Mouse (Mus musculus): ENCODE results near the gene Smurf1.

Gene Smurf1

DNA sequence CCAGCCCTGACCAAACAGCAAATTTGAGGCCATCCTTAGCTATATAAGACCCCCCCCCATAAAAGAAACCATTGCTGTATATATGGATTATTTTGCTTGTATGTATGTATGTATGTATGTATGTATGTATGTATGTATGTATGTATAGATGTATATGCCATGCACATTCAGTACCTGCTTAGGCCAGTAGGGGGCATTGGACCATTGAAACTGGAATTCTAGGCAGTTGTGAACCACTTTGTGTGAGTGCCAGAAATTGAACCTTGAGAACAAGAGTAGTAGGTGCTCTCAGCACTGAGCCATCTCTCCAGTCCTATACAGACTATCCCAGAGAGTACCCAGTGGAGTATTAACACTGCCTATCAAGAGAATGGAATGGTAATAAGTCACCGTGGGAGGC is 93.9 kb downstream of the Smurf1 start:
- no peak for DNase-seq (ENCODE audit: low read depth, low spot score)

DNA sequence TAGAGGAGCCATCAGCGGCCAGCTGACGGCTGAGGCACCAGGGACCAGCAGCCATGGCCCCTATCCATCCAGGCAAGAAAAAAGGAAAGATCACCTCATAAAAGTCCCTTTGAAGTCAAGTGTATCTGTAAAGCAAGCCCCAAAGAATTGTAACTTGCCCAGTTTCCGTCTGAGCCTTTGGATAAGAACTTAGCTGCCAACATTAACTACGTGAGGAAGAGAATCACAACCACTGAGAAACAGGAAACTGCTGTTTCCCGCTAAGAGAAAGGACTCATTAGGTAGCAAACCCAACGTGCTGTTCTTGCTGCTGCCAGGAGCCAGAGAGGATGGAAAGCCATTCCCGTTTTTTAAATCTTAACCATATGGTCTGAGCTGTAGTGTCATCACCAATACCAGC is 94.9 kb downstream of the Smurf1 start:
- DNase-seq (ENCODE audit: low read depth, low spot score), result no peak

GRCm38 (mm10) chr5:144869466-144869865 is 96.2 kb downstream of the Smurf1 start:
- no peak for DNase-seq (ENCODE audit: low read depth, low spot score)

GRCm38 (mm10) chr5:144866923-144867322 is 98.7 kb downstream of the Smurf1 start:
- no peak for DNase-seq (ENCODE audit: low read depth, low spot score)

- no peak for DNase-seq (ENCODE audit: low read depth, low spot score)
Measured at GRCm38 (mm10) chr5:144860913-144861312, 104.7 kb downstream of the Smurf1 start.

DNA sequence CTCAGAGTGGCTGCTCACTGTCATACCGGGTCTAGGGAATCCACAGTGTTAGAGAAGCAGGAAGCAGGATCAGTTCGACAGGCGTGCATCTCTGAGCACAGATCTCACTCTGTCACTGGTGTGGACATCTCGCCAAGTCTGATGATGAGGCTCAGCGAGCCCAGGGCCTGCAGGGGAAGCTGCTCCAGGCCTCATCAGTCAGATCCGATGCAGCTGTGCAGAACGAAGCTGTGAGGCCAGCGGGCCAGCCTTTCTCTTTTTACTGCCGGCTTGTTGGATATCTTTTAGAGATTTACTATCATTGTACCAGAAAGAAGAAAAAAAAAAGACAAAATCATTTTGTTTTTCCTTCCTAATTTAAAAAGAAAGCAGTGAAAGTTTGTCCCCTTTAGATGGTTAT is 106.4 kb downstream of the Smurf1 start:
- no peak for DNase-seq (ENCODE audit: low read depth, low spot score)

DNA sequence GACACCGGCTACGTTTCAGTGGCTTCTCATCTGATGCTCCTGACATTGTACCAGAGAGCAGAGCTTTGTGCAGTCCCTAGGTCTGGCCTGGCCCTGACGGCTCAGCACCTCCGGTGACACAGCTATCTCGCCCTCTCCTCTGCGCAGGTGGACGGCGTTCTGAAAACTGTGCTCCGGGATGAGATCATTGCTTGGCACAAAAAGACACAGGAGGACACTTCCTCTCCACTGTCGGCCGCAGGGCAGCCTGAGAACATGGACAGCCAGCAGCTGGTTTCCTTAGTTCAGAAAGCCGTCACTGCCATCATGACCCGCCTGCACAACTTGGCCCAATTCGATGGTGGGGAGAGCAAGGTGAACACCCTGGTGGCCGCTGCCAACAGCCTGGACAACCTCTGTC is 107.1 kb downstream of the Smurf1 start:
- DNase-seq (ENCODE audit: low read depth, low spot score), result no peak

DNA sequence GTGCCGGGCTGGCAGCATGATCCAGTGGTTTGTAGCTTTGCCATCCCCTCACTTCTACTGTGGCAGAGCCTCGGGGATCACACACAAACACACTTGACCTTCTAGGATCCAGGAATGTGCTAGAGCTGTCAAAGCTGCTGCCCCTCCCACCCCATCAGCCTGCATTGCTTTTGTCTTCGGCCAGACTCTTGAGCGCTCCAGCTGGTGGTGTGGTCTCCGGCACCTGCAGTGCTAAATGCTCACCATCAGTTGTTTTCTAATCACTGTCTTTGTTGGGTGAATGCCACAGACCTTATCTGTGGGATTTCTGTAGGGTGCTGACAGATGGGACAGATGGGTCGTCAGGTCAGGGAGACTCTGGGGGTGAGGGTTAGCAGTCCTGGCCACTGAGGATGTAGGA is 109.7 kb downstream of the Smurf1 start:
- DNase-seq (ENCODE audit: low read depth, low spot score), result no peak

GRCm38 (mm10) chr5:144853931-144854330 is 111.7 kb downstream of the Smurf1 start:
- no peak for DNase-seq (ENCODE audit: low read depth, low spot score)

DNA sequence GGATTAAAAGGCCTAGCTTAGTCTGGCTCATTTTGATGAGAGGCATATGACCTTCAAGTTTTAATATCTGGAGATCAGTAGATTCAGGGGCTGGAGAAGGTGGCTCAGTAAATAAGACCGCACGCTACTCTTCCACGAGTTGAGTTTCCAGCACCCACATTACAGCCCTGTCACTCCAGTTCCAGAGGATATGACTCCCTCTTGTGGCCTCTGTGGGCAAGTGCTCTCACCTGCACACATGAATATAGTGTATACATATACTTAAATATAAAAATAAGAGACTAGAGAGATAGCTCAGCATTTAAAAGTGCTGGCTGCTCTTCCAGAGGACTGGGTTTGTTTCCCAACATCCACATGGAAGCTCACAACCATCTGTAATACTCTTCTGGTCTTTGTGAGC is 113.8 kb downstream of the Smurf1 start:
- no peak for DNase-seq (ENCODE audit: low read depth, low spot score)

- no peak for DNase-seq (ENCODE audit: low read depth, low spot score)
Measured at GRCm38 (mm10) chr5:144849932-144850331, 115.7 kb downstream of the Smurf1 start.

GRCm38 (mm10) chr5:144848735-144849134 is 116.9 kb downstream of the Smurf1 start:
- DNase-seq (ENCODE audit: low read depth, low spot score), result no peak

DNA sequence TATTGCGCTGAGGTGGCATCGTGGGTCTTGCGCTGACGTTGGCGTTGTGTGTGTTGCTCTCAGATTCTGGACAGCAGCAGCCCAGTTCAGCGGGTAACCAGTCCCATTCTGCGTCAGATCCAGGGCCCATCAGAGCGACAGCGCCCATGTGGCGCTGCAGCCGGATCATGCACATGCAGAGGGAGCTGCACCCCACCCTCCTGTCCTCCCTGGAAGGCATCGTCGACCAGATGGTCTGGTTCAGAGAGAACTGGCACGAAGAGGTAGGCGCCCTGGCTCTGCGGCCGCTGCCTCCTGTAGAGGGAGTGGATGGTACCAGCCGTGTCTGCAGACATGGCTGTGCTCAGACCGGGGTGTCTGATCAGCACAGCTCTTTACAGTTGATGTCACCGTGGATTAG is 120.3 kb downstream of the Smurf1 start:
- no peak for DNase-seq (ENCODE audit: low read depth, low spot score)

- no peak for DNase-seq (ENCODE audit: low read depth, low spot score)
Measured at GRCm38 (mm10) chr5:144836100-144836499, 129.5 kb downstream of the Smurf1 start.

- DNase-seq (ENCODE audit: low read depth, low spot score), result no peak
Measured at GRCm38 (mm10) chr5:144831840-144832469, 133.7 kb downstream of the Smurf1 start.

DNA sequence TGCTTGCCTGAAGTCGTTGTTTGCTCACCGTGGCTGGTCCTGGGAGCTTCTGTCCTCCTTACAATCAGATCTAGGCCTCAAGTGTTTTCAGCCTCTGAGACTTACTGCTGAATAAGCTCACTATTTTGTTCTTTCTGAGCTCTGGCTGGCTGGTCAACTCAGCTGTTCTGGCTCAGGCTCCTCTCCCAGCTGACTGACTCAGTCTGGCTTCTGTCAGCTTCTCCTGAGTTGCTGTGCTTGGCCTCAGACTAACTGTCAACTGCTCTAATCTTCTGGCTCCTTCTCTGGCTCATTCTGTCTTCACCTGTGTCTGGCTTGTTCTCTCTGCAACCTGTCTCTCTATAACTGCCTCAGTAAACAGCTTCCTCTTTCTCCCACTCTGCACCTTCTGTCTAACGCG is 136.0 kb downstream of the Smurf1 start:
- DNase-seq (ENCODE audit: low read depth, low spot score), result no peak

GRCm38 (mm10) chr5:144828365-144829102 is 137.1 kb downstream of the Smurf1 start:
- DNase-seq (ENCODE audit: low read depth, low spot score), result no peak
